Mouse (Mus musculus): Measurements from ENCODE around the gene Ddx19a.
A peak's percentile ranks its signal among the peaks of the same experiment; 100 is the strongest.
"Not testable (repeated sequence)": the region's sequence is repeated elsewhere in the genome, so short reads cannot be mapped to it uniquely, and the experiment has no call there.

Gene Ddx19a

GRCm38 (mm10) chr8:110997547-110998531, at the start of gene Ddx19a:
Gene Ddx19a, minus strand, starts transcription at chr8:110997800.
- DNase-seq (ENCODE audit: low spot score), result peak; percentile 41

- DNase-seq (ENCODE audit: low spot score), result no peak
Observed at GRCm38 (mm10) chr8:111044003-111044734, 46.6 kb upstream of the Ddx19a start.

- no peak for DNase-seq (ENCODE audit: low spot score)
Observed at GRCm38 (mm10) chr8:111042546-111042945, 44.9 kb upstream of the Ddx19a start.

GRCm38 (mm10) chr8:111036591-111036990, 39.0 kb upstream of the Ddx19a start:
- no peak for DNase-seq (ENCODE audit: low spot score)

GRCm38 (mm10) chr8:111034276-111034675, 36.7 kb upstream of the Ddx19a start:
- no peak for DNase-seq (ENCODE audit: low spot score)

GRCm38 (mm10) chr8:111033482-111034215, 36.0 kb upstream of the Ddx19a start:
- DNase-seq (ENCODE audit: low spot score), result peak; percentile 89

GRCm38 (mm10) chr8:111032916-111033315, 35.3 kb upstream of the Ddx19a start, which contains the start of gene Aars:
Gene Aars, plus strand, starts transcription at chr8:111033144.
- no peak for DNase-seq (ENCODE audit: low spot score)

- no peak for DNase-seq (ENCODE audit: low spot score)
Observed at GRCm38 (mm10) chr8:111031572-111031971, 34.0 kb upstream of the Ddx19a start, which contains the start of gene Ddx19b. Gene Ddx19b, minus strand, starts transcription at chr8:111031751.

- no peak for DNase-seq (ENCODE audit: low spot score)
Observed at GRCm38 (mm10) chr8:111030045-111030444, 32.4 kb upstream of the Ddx19a start.

GRCm38 (mm10) chr8:111029589-111029988, 32.0 kb upstream of the Ddx19a start:
- no peak for DNase-seq (ENCODE audit: low spot score)

- peak; percentile 53 for DNase-seq (ENCODE audit: low spot score)
Observed at GRCm38 (mm10) chr8:111027391-111027937, 29.9 kb upstream of the Ddx19a start.

- not testable (repeated sequence) for DNase-seq (ENCODE audit: low spot score)
Observed at GRCm38 (mm10) chr8:111026609-111027008, 29.0 kb upstream of the Ddx19a start.

- not testable (repeated sequence) for DNase-seq (ENCODE audit: low spot score)
Observed at GRCm38 (mm10) chr8:111010230-111010991, 12.8 kb upstream of the Ddx19a start.

GRCm38 (mm10) chr8:110996641-110997430, 764 bp downstream of the Ddx19a start:
- DNase-seq (ENCODE audit: low spot score), result no peak

GRCm38 (mm10) chr8:110990017-110990416, 7.6 kb downstream of the Ddx19a start:
- no peak for DNase-seq (ENCODE audit: low spot score)

GRCm38 (mm10) chr8:110987805-110988744, 9.5 kb downstream of the Ddx19a start:
- no peak for DNase-seq (ENCODE audit: low spot score)

- no peak for DNase-seq (ENCODE audit: low spot score)
Observed at GRCm38 (mm10) chr8:110981304-110981703, 16.3 kb downstream of the Ddx19a start.

GRCm38 (mm10) chr8:110977987-110978386, 19.6 kb downstream of the Ddx19a start:
- not testable (repeated sequence) for DNase-seq (ENCODE audit: low spot score)

- DNase-seq (ENCODE audit: low spot score), result not testable (repeated sequence)
Observed at GRCm38 (mm10) chr8:110976532-110976931, 21.1 kb downstream of the Ddx19a start.

Data from urinary bladder, postnatal 10 days (tissue).